ENCODE assay signal across 8 mouse cellular contexts in the genomic region with DNA sequence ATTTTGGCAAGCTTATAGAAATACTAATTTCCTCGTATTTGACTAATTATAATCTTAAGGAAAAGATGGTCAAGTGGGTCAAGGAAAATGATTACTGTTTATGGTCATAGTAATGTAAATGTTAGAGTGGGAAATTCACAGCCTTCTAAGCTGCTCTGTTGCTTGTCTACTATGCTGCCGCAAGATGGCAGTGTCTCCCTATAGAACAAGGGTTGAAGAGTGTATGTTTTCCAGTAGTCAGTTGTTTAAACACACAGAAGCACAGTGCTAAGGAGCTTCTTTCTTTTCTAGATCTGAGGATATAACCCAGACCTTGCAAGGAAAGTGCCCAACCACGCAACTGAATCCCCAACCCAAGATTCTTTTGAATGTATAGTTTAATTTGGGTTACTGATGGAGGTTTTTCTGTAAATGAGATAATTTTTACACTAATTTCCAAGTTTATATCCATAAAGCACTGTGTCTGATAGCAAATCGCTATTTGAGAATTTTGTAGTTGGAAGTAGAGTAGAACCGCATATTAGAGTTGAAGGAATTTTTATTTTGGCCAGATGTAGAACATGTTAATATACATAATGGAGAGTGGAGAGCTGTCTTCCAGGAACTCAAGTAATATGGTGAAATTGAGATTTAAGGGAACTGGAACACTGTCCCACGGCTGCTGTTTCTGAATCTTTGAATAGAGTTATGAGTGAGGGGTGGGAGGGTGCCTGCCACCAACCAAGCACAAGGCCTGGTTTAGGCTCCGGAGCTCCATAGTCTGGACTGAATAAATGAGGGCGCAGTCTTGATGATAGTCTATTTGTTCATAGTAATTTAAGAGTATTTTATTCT. TPM values are rescaled to one million over a fixed set of nuclear protein-coding genes. Genes with fewer than 3 reads are reported as not detected.
DNase-seq lines count a peak whose midpoint lies in the region; ATAC-seq lines count a peak whose summit lies in the region.

No protein-coding gene starts in this region.

- H3K9ac ChIP-seq in lung, embryonic 15.5 days: no peak overlapping the region

- intact Hi-C loops in heart, postnatal 10 days (cut with DNase I): loop anchor here (1.0 to 2.0 kb wide), 3 partner anchors 120 to 1835 kb away; no protein-coding TSS in a partner anchor

- peak; percentile 62; the same call in 1 of the 2 replicates for ATAC-seq in lung, embryonic 15.5 days (ENCODE audit: borderline replicate concordance, extremely low read depth, low FRiP score, low TSS enrichment)
- ATAC-seq in erythroid progenitor cell, adult 5-6 weeks (replicated peaks; ENCODE audit: low FRiP score, poor library complexity, severe bottlenecking): no peak

- H3K9me3 ChIP-seq in lung, embryonic 15.5 days: no peaks in the 10 kb centered on the region

- H3K4me3 ChIP-seq in lung, embryonic 15.5 days: no peak overlapping the region

- H3K4me2 ChIP-seq in lung, embryonic 15.5 days: no peak overlapping the region

- WGBS in lung, embryonic 15.5 days: 49% methylated on average over 8 of the region's 8 CpGs

- H3K4me1 ChIP-seq in lung, embryonic 15.5 days: no peaks in the 10 kb centered on the region

- DNase-seq in ES-CJ7 (ENCODE audit: low read depth, low spot score): peak; percentile 81
- DNase-seq in adrenal gland, adult 8-10 months: peak; percentile 19
- peak; percentile 73 for DNase-seq in embryo, embryonic 11.5 days (ENCODE audit: low read depth, low spot score)
- peak; percentile 74 to 85 for DNase-seq in heart, postnatal 10 days
- DNase-seq in kidney, postnatal 25 days: peak; percentile 52 to 83
- DNase-seq in ovary, postnatal 36 days (ENCODE audit: low spot score): peak; percentile 42

- H3K27me3 ChIP-seq in lung, embryonic 15.5 days: no peaks in the 10 kb centered on the region

- no peak overlapping the region for H3K27ac ChIP-seq in lung, embryonic 15.5 days

- no peaks in the 10 kb centered on the region for H3K36me3 ChIP-seq in lung, embryonic 15.5 days

RNA-seq across cellular contexts. Expression of a gene that starts 40.1 kb away (rescaled TPM):
- total RNA-seq in adrenal gland, adult 8-10 months (2022): 10 to 100 TPM; 71.2 to 87.4 (median 77.4) TPM
- 10 to 100 TPM; 75.4 to 87.3 TPM for total RNA-seq in heart, postnatal 10 days (2021)
- 207 and 217 TPM in 2 replicates for polyA plus RNA-seq in lung, embryonic 15.5 days (2015; fragmentation: Nextera tagmentation; extraction: Ambion mirVana)
- total RNA-seq in erythroid progenitor cell, adult 5-6 weeks (2015; ENCODE audit: low replicate concordance): 56.2 and 72.5 TPM in 2 replicates
- 39.9 and 43.3 TPM in 2 replicates for total RNA-seq in erythroid progenitor cell, adult 5-6 weeks (2017; ENCODE audit: low replicate concordance)

Comparison
In these comparisons a context has a peak if more than half of its experiments do, and no peak if none do; other contexts are left out.
1. DNase-seq: peak in every context shown above with its lines; median percentile 81 in ES-CJ7; 80 in heart, postnatal 10 days; 73 in embryo, embryonic 11.5 days; 68 in kidney, postnatal 25 days; 42 in ovary, postnatal 36 days; 19 in adrenal gland, adult 8-10 months.